Mouse (Mus musculus) cerebral cortex, adult 2 months (tissue): ENCODE data around the gene Ankrd13b.

Source experiments
- WGBS: fragments of 180-500 bp; shearing (Covaris S2); methylation state at CpG from one replicate; pipeline ENCODE4 v1.1.7; 2018; 5-methylcytosine and 5-hydroxymethylcytosine counted together

Ankrd13b gene

GRCm38 (mm10) chr11:77462283-77463100, 27.0 kb downstream of the Ankrd13b start, which contains the start of gene Coro6:
Gene Coro6 (plus strand): TSS chr11:77462411.
- WGBS, result 2% methylated on average over 73 of the region's 73 CpGs

DNA sequence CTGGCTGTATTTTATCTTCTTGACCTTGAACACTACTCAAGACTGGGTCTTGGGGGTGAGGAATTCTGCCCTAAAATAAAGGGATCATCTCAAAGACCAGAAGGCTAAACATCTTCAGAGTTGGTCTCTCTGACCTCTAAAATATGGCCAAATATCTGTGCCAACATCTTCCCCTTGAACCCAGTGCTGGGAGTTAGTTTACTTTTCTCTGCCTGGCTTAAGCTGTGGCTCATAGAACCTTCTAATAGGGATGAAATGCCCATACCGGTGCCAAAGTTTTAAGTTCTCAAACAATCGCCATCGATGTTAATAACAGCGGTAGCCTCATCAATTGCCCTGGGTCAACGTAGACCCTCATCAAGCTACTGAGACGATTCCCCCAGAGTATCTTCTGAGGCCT, 27.6 kb downstream of the Ankrd13b start:
- WGBS, result 4% methylated on average over 6 of the region's 6 CpGs

GRCm38 (mm10) chr11:77456866-77457265, 32.6 kb downstream of the Ankrd13b start:
- 39% methylated on average over 6 of the region's 6 CpGs for WGBS

GRCm38 (mm10) chr11:77455770-77456510, 33.5 kb downstream of the Ankrd13b start:
- 78% methylated on average over 9 of the region's 9 CpGs for WGBS

GRCm38 (mm10) chr11:77453388-77453787, 36.1 kb downstream of the Ankrd13b start:
- 80% methylated on average over 2 of the region's 2 CpGs for WGBS

- WGBS, result 92% methylated on average over 2 of the region's 2 CpGs
These were observed 37.8 kb downstream of the Ankrd13b start for GRCm38 (mm10) chr11:77451670-77452069.

DNA sequence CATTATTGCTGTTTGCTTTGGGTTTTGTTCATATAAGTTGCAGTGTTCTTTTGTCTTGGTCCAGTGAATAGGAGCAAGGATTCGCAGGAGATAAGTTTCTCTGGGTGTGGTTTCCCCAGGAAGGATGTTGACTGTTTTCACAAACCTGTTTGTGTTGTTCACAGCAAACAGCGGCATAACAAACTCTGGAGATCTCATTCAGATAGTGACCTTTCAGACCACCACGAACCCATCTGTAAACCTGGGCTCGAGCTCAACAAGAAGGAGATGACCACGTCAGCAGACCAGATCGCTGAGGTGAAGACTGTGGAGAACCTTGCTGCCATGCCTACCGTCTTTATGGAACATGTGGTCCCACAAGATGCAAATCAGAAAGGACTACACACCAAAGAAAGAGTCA, 40.3 kb downstream of the Ankrd13b start:
- WGBS, result 75% methylated on average over 7 of the region's 7 CpGs

DNA sequence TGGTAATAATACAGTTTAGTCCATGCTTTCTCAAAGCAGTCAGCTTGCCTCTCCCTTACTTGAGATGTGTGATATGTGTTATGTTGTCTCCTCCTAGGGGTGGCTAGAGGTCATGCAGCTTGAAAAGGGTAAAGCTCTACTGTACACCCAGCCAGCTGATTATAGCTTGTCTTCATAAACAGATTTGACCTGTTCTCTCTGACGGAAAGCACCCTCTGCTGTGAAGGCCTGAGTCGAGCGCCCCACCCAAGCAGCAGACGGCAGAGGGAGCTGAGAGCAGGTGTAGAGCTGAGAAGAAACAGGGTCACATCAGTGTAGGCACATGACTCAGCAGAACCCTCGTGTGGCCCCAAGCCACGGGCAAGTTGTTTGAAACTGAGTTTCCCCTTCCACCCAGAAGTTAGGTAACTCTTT, 42.8 kb downstream of the Ankrd13b start:
- 30% methylated on average over 6 of the region's 6 CpGs for WGBS

- WGBS, result 46% methylated on average over 2 of the region's 2 CpGs
These were observed 44.5 kb downstream of the Ankrd13b start for GRCm38 (mm10) chr11:77444939-77445338.

DNA sequence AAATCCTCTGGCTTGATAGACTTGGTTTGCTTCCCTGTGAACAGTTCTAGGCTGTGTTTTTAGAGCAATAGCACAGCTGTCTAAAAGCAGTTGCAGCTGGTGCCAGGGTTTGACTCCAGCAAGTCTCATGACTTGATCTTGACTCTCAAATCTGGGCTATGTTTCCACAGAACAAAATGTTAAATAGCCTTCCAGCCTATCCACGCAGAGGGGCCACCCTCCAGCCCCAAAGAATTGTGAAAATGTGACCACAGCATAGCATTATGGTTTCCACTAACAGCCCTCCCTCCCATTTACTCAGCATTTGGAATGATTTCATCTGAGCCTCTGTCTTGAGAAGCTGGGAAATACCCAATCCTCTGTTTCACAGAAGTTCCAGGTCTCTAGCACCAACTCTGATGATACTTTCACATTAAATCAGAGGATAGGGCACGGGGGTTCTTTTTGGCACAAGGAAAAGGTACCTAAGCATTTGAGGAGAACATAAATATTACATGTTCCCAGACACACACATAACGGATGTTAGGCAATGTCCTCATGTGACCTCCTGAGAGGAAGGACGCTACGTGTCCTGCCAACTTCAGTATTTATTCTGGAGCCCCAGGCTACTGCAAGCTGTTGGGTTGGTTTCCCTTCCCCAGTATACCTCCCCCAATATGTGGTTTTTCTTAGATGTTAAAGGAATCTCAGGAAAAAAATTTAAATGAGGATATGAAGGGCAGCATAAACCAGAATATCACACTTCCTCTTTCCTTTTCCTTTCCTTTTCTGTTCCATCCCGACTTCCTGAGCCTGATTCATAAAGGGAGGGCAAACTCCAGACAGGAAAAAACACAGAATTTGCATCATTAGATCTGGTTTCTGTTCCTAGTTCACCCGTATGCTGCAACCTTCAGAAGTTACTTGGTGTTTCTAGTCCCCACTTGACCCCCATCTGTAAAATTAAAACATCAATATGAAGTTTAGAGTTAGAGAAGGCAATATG, 47.0 kb downstream of the Ankrd13b start:
- WGBS, result 30% methylated on average over 7 of the region's 7 CpGs

DNA sequence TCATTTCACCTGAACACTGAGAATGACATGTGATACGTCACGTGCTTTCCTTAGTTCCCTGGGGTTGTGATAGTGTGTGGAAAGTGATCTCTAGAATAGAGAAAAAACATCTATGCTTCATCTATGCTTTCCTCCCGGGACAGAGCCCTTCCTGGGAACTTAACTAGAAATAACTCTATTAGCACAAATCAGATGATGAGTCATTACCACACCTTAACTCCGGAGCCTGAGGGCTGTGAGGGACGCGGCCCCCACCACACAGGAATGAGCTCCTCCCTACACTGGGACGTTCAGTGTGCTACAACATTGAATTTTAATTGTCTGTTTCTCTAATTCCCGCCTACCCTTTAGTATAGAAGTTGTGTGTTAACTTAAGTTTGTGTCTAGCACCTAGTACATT, 48.5 kb downstream of the Ankrd13b start:
- WGBS, result 74% methylated on average over 8 of the region's 8 CpGs

- 83% methylated on average over 9 of the region's 9 CpGs for WGBS
These were observed 49.4 kb downstream of the Ankrd13b start for GRCm38 (mm10) chr11:77440081-77440480.

- 68% methylated on average over 2 of the region's 2 CpGs for WGBS
These were observed 52.5 kb downstream of the Ankrd13b start for GRCm38 (mm10) chr11:77437026-77437425.

- 31% methylated on average over 1 of the region's 1 CpGs for WGBS
These were observed 61.0 kb downstream of the Ankrd13b start for GRCm38 (mm10) chr11:77428446-77428845.

GRCm38 (mm10) chr11:77423175-77423859, 66.2 kb downstream of the Ankrd13b start:
- 61% methylated on average over 4 of the region's 4 CpGs for WGBS
